Mouse (Mus musculus) 3134 (cell line): Measurements from ENCODE around the gene Tbkbp1.
"Not testable (repeated sequence)": the region's sequence is repeated elsewhere in the genome, so short reads cannot be mapped to it uniquely, and the experiment has no call there.

ENCODE experiments used
- DNase-seq: peaks from one replicate; pipeline ENCODE4 v3.0.0-alpha.2; 2011; ENCODE audit warnings: low spot score; ENCODE audit not compliant: insufficient read length; ENCODE audit errors: extremely low read depth

Gene Tbkbp1

GRCm38 (mm10) chr11:97151343-97151801, at the start of gene Tbkbp1:
Gene Tbkbp1, minus strand, starts transcription at chr11:97151495.
- DNase-seq = no peak

GRCm38 (mm10) chr11:97199519-97199918, 48.2 kb upstream of the Tbkbp1 start:
- no peak for DNase-seq

- DNase-seq = peak; percentile 28
Observed at GRCm38 (mm10) chr11:97198601-97199000, 47.3 kb upstream of the Tbkbp1 start.

GRCm38 (mm10) chr11:97197021-97197420, 45.7 kb upstream of the Tbkbp1 start:
- no peak for DNase-seq

GRCm38 (mm10) chr11:97196541-97196940, 45.2 kb upstream of the Tbkbp1 start:
- DNase-seq = peak; percentile 10

GRCm38 (mm10) chr11:97192621-97192951, 41.3 kb upstream of the Tbkbp1 start:
- DNase-seq = peak; percentile 34

GRCm38 (mm10) chr11:97191915-97192620, 40.8 kb upstream of the Tbkbp1 start:
- no peak for DNase-seq

GRCm38 (mm10) chr11:97190992-97191391, 39.7 kb upstream of the Tbkbp1 start:
- DNase-seq = no peak

- not testable (repeated sequence) for DNase-seq
Observed at GRCm38 (mm10) chr11:97189645-97190044, 38.4 kb upstream of the Tbkbp1 start.

GRCm38 (mm10) chr11:97189231-97189630, 37.9 kb upstream of the Tbkbp1 start:
- DNase-seq = peak; percentile 56

GRCm38 (mm10) chr11:97188643-97188955, 37.3 kb upstream of the Tbkbp1 start:
- no peak for DNase-seq

GRCm38 (mm10) chr11:97187764-97188642, 36.7 kb upstream of the Tbkbp1 start, which contains the start of gene Kpnb1:
Gene Kpnb1, minus strand, starts transcription at chr11:97187881.
- DNase-seq = peak; percentile 100

- DNase-seq = peak; percentile 98
Observed at GRCm38 (mm10) chr11:97186947-97187763, 35.9 kb upstream of the Tbkbp1 start.

GRCm38 (mm10) chr11:97185704-97186614, 34.7 kb upstream of the Tbkbp1 start:
- DNase-seq = no peak

- DNase-seq = no peak
Observed at GRCm38 (mm10) chr11:97184875-97185274, 33.6 kb upstream of the Tbkbp1 start.

GRCm38 (mm10) chr11:97182446-97182845, 31.2 kb upstream of the Tbkbp1 start:
- DNase-seq = no peak

GRCm38 (mm10) chr11:97181061-97181460, 29.8 kb upstream of the Tbkbp1 start:
- DNase-seq = no peak

- DNase-seq = no peak
Observed at GRCm38 (mm10) chr11:97178198-97178597, 26.9 kb upstream of the Tbkbp1 start.

GRCm38 (mm10) chr11:97176851-97177250, 25.6 kb upstream of the Tbkbp1 start:
- DNase-seq = no peak

- no peak for DNase-seq
Observed at GRCm38 (mm10) chr11:97175499-97175898, 24.2 kb upstream of the Tbkbp1 start.
